Mouse (Mus musculus) cerebellum, adult 9-10 months (tissue): Measurements from ENCODE around the gene Cyp2c55.

Experiments used
- DNase-seq: peaks from one replicate; pipeline ENCODE4 v3.0.0; 2022

Cyp2c55 gene

GRCm38 (mm10) chr19:39006715-39007114 lies at the start of gene Cyp2c55:
Gene Cyp2c55 (plus strand): TSS chr19:39007019.
- DNase-seq = no peak

GRCm38 (mm10) chr19:38970741-38971140 lies 36.1 kb upstream of the Cyp2c55 start:
- DNase-seq = no peak

GRCm38 (mm10) chr19:38972581-38972980 lies 34.2 kb upstream of the Cyp2c55 start:
- DNase-seq = no peak

- DNase-seq = no peak
These were observed 33.2 kb upstream of the Cyp2c55 start for GRCm38 (mm10) chr19:38973666-38974065.

GRCm38 (mm10) chr19:38976269-38976668 lies 30.6 kb upstream of the Cyp2c55 start:
- no peak for DNase-seq

- DNase-seq = peak; percentile 51
These were observed 24.9 kb upstream of the Cyp2c55 start for GRCm38 (mm10) chr19:38981966-38982365.

GRCm38 (mm10) chr19:38998248-38998647 lies 8.6 kb upstream of the Cyp2c55 start:
- no peak for DNase-seq

GRCm38 (mm10) chr19:38998676-38999075 lies 8.1 kb upstream of the Cyp2c55 start:
- DNase-seq = no peak

GRCm38 (mm10) chr19:39005132-39005531 lies 1.7 kb upstream of the Cyp2c55 start:
- no peak for DNase-seq

- DNase-seq = no peak
These were observed 51.1 kb downstream of the Cyp2c55 start for GRCm38 (mm10) chr19:39057928-39058327.

- no peak for DNase-seq
These were observed 53.9 kb downstream of the Cyp2c55 start, which contains the start of gene Cyp2c65 for GRCm38 (mm10) chr19:39060719-39061118. Gene Cyp2c65 (plus strand): TSS chr19:39061015.
